ENCODE assay signal across 23 mouse cellular contexts in genomic region chr4:40786578-40786977, GRCm38 (mm10).
"Had no signal": no experiment of that assay in that cellular context is flagged by ENCODE, and none has a peak within 500 bp of the region (broad histone marks: within the 10 kb centered on the region; RNA-seq: fewer than 3 reads in every experiment).

No protein-coding gene starts in this region.

- H3K4me1 ChIP-seq: hindbrain, embryonic 13.5 days; hindbrain, embryonic 15.5 days; limb, embryonic 15.5 days had no signal

- H3K9me3 ChIP-seq: heart, embryonic 13.5 days; heart, embryonic 15.5 days; hindbrain, embryonic 13.5 days; hindbrain, embryonic 15.5 days; kidney, embryonic 15.5 days; limb, embryonic 13.5 days; limb, embryonic 15.5 days had no signal

- H3K36me3 ChIP-seq: heart, embryonic 13.5 days; heart, embryonic 15.5 days; hindbrain, embryonic 13.5 days; hindbrain, embryonic 15.5 days; kidney, embryonic 15.5 days; limb, embryonic 13.5 days; limb, embryonic 15.5 days had no signal

- DNase-seq: gastrocnemius, postnatal 14 days; gastrocnemius, postnatal 36 days; heart, adult 11 months; heart, adult 2 months; heart, postnatal 14 days; heart, postnatal 36 days; kidney, adult 18-20 months; kidney, adult 9 months; kidney, postnatal 14 days; kidney, postnatal 36 days; layer of hippocampus, adult 9-11 months; layer of hippocampus, postnatal 36 days; left cerebral cortex, postnatal 4 days had no signal

- H3K4me2 ChIP-seq: heart, embryonic 11.5 days; heart, embryonic 13.5 days; heart, embryonic 15.5 days; hindbrain, embryonic 13.5 days; hindbrain, embryonic 15.5 days; kidney, embryonic 15.5 days; limb, embryonic 13.5 days; limb, embryonic 15.5 days had no signal

- H3K27ac ChIP-seq: heart, adult 2 months; heart, embryonic 13.5 days; heart, embryonic 15.5 days; hindbrain, embryonic 13.5 days; hindbrain, embryonic 15.5 days; hindbrain, postnatal 0 days; kidney, embryonic 15.5 days; kidney, postnatal 0 days; limb, embryonic 13.5 days had no signal

- H3K27me3 ChIP-seq: heart, embryonic 13.5 days; heart, embryonic 15.5 days; hindbrain, embryonic 13.5 days; hindbrain, embryonic 15.5 days; kidney, embryonic 15.5 days; limb, embryonic 13.5 days; limb, embryonic 15.5 days had no signal

- H3K4me3 ChIP-seq: heart, adult 2 months; heart, embryonic 13.5 days; heart, embryonic 15.5 days; hindbrain, embryonic 13.5 days; hindbrain, embryonic 15.5 days; kidney, embryonic 15.5 days; limb, embryonic 13.5 days; limb, embryonic 15.5 days had no signal

- H3K9ac ChIP-seq: heart, embryonic 13.5 days; heart, embryonic 15.5 days; hindbrain, embryonic 13.5 days; hindbrain, embryonic 15.5 days; kidney, embryonic 15.5 days; limb, embryonic 13.5 days; limb, embryonic 15.5 days had no signal
